Comparison of ENCODE assay signal across 8 mouse cellular contexts in the genomic region with DNA sequence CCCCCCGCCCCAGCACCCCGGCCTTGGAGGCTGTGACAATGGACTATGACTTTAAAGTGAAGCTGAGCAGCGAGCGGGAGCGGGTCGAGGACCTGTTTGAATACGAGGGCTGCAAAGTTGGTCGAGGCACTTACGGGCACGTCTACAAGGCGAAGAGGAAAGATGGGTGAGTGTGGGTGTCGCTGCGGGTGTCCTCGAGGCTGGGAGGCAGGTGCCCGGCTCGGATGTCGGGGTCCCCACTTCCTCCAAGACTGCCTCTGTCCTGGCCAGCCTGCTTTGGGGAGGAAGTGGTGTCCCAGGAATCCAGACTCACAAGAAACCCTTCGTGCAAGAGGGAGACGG. TPM values are rescaled to one million over a fixed set of nuclear protein-coding genes. Genes with fewer than 3 reads are reported as not detected.
A peak's percentile ranks its signal among the peaks of the same experiment; 100 is the strongest.
DNase-seq lines count a peak whose midpoint lies in the region; ATAC-seq and TF ChIP-seq lines count a peak whose summit lies in the region.

No protein-coding gene starts in this region.

- no peak for TF ChIP-seq EP300 in MEL (IDR thresholded peaks at IDR 0.05; ENCODE audit: low read depth in 1 of 2, low read length in 2 of 2)

- no peak for DNase-seq in kidney, adult 2 months
- no peak for DNase-seq in kidney, adult 8-10 months
- peak; percentile 79 for DNase-seq in MEL (ENCODE audit: low read depth, low spot score)
- no peak for DNase-seq in embryonic facial prominence, embryonic 14.5 days (ENCODE audit: low spot score)
- no peak for DNase-seq in hindbrain, embryonic 14.5 days (ENCODE audit: low spot score)
- no peak for DNase-seq in neural tube, embryonic 11.5 days (ENCODE audit: low spot score)
- peak; percentile 56 for DNase-seq in thymus, postnatal 25 days

- H3K9ac ChIP-seq in MEL (ENCODE audit: control insufficient read depth, low read depth, low read length, poor library complexity, severe bottlenecking): peak overlapping the region; percentile 85
- peak overlapping the region; percentile 92 for H3K9ac ChIP-seq in embryonic facial prominence, embryonic 14.5 days (ENCODE audit: low read depth, low read length)
- H3K9ac ChIP-seq in hindbrain, embryonic 14.5 days: peak overlapping the region; percentile 85
- H3K9ac ChIP-seq in liver, embryonic 12.5 days: peak overlapping the region; percentile 88
- peak overlapping the region; percentile 83 for H3K9ac ChIP-seq in neural tube, embryonic 11.5 days (ENCODE audit: low read length)

- peak overlapping the region; percentile 81 for H3K4me3 ChIP-seq in kidney, adult 2 months (ENCODE audit: insufficient read depth, low read depth, low read length)
- H3K4me3 ChIP-seq in MEL (ENCODE audit: control insufficient read depth in 1 of 2, insufficient read depth in 1 of 2, low read depth in 2 of 2, low read length in 2 of 2): peak overlapping the region; percentile 64 to 85
- H3K4me3 ChIP-seq in embryonic facial prominence, embryonic 14.5 days (ENCODE audit: low read depth, low read length): peak overlapping the region; percentile 78
- peak overlapping the region; percentile 78 for H3K4me3 ChIP-seq in hindbrain, embryonic 14.5 days (replicated peaks; ENCODE audit: low read length)
- H3K4me3 ChIP-seq in liver, embryonic 12.5 days: peak overlapping the region; percentile 79
- H3K4me3 ChIP-seq in neural tube, embryonic 11.5 days (ENCODE audit: low read depth, low read length): peak overlapping the region; percentile 89

- H3K9me3 ChIP-seq in MEL (replicated peaks; ENCODE audit: insufficient read depth, low read length): no peaks in the 10 kb centered on the region
- H3K9me3 ChIP-seq in embryonic facial prominence, embryonic 14.5 days (ENCODE audit: control insufficient read depth, low read length): no peaks in the 10 kb centered on the region
- no peaks in the 10 kb centered on the region for H3K9me3 ChIP-seq in hindbrain, embryonic 14.5 days (ENCODE audit: control insufficient read depth, low read length)
- H3K9me3 ChIP-seq in liver, embryonic 12.5 days (replicated peaks): no peaks in the 10 kb centered on the region
- H3K9me3 ChIP-seq in neural tube, embryonic 11.5 days (ENCODE audit: control insufficient read depth, low read length): no peaks in the 10 kb centered on the region

- no peaks in the 10 kb centered on the region for H3K27me3 ChIP-seq in kidney, adult 2 months (replicated peaks; ENCODE audit: control insufficient read depth, insufficient read depth, low read length)
- no peaks in the 10 kb centered on the region for H3K27me3 ChIP-seq in MEL (ENCODE audit: control insufficient read depth in 1 of 2, insufficient read depth in 2 of 2, low read length in 2 of 2)
- H3K27me3 ChIP-seq in embryonic facial prominence, embryonic 14.5 days (replicated peaks; ENCODE audit: control insufficient read depth, insufficient read depth, low read length): no peaks in the 10 kb centered on the region
- H3K27me3 ChIP-seq in hindbrain, embryonic 14.5 days (ENCODE audit: control insufficient read depth, insufficient read depth, low read length): no peaks in the 10 kb centered on the region
- H3K27me3 ChIP-seq in liver, embryonic 12.5 days (replicated peaks): no peaks in the 10 kb centered on the region
- H3K27me3 ChIP-seq in neural tube, embryonic 11.5 days (ENCODE audit: control insufficient read depth, insufficient read depth, low read length): no peaks in the 10 kb centered on the region

- H3K27ac ChIP-seq in kidney, adult 2 months (ENCODE audit: insufficient read depth, low read depth, low read length): peak overlapping the region; percentile 88
- H3K27ac ChIP-seq in MEL (ENCODE audit: control insufficient read depth, low read depth, low read length): peak overlapping the region; percentile 96; the same call in 1 of the 2 replicates
- peak overlapping the region; percentile 97 for H3K27ac ChIP-seq in embryonic facial prominence, embryonic 14.5 days (replicated peaks; ENCODE audit: low read depth, low read length)
- H3K27ac ChIP-seq in hindbrain, embryonic 14.5 days: peak overlapping the region; percentile 96
- H3K27ac ChIP-seq in liver, embryonic 12.5 days: peak overlapping the region; percentile 99
- H3K27ac ChIP-seq in neural tube, embryonic 11.5 days (ENCODE audit: low read depth, low read length): peak overlapping the region; percentile 95

- TF ChIP-seq RAD21 in MEL (IDR thresholded peaks at IDR 0.05; ENCODE audit: low read depth, low read length): no peak

- H3K79me2 ChIP-seq in MEL (ENCODE audit: control insufficient read depth, insufficient read depth, low read length, poor library complexity): peaks cover 54% of the 10 kb centered on the region

- peaks cover 14% of the 10 kb centered on the region for H3K4me1 ChIP-seq in kidney, adult 2 months (ENCODE audit: control insufficient read depth, insufficient read depth, low read length)
- peaks cover 14 to 20% of the 10 kb centered on the region in 2 experiments for H3K4me1 ChIP-seq in MEL (ENCODE audit: control insufficient read depth in 1 of 2, insufficient read depth in 2 of 2, low read length in 2 of 2)
- peaks cover 11% of the 10 kb centered on the region for H3K4me1 ChIP-seq in embryonic facial prominence, embryonic 14.5 days (ENCODE audit: control insufficient read depth, insufficient read depth, low read length)
- peaks cover 17% of the 10 kb centered on the region for H3K4me1 ChIP-seq in hindbrain, embryonic 14.5 days (replicated peaks; ENCODE audit: control insufficient read depth, insufficient read depth, low read length)
- H3K4me1 ChIP-seq in liver, embryonic 12.5 days: peaks cover 50% of the 10 kb centered on the region
- H3K4me1 ChIP-seq in neural tube, embryonic 11.5 days (ENCODE audit: control insufficient read depth, insufficient read depth, low read length): peaks cover 5% of the 10 kb centered on the region; the same call in 1 of the 2 replicates

- TF ChIP-seq POLR2A in kidney, adult 2 months (IDR thresholded peaks at IDR 0.05; ENCODE audit: low read depth, low read length): no peak
- TF ChIP-seq POLR2A in MEL (IDR thresholded peaks at IDR 0.05; ENCODE audit: control insufficient read depth in 1 of 2, insufficient read depth in 1 of 2, low read depth in 1 of 2, low read length in 2 of 2, poor library complexity in 1 of 2): no peak

- H3K36me3 ChIP-seq in kidney, adult 2 months (ENCODE audit: control insufficient read depth, insufficient read depth, low read length): no peaks in the 10 kb centered on the region
- H3K36me3 ChIP-seq in MEL (ENCODE audit: control insufficient read depth in 1 of 2, insufficient read depth in 2 of 2, low read length in 2 of 2): peaks cover 11 to 32% of the 10 kb centered on the region in 2 experiments
- H3K36me3 ChIP-seq in embryonic facial prominence, embryonic 14.5 days (ENCODE audit: control insufficient read depth, insufficient read depth, low read length): no peaks in the 10 kb centered on the region
- H3K36me3 ChIP-seq in hindbrain, embryonic 14.5 days (replicated peaks; ENCODE audit: control insufficient read depth, insufficient read depth): no peaks in the 10 kb centered on the region
- peaks cover 12% of the 10 kb centered on the region; the same call in 1 of the 2 replicates for H3K36me3 ChIP-seq in liver, embryonic 12.5 days
- H3K36me3 ChIP-seq in neural tube, embryonic 11.5 days (ENCODE audit: control insufficient read depth, insufficient read depth, low read length): no peaks in the 10 kb centered on the region

- TF ChIP-seq CTCF in kidney, adult 2 months (conservative IDR thresholded peaks at IDR 0.05; ENCODE audit: insufficient read depth, insufficient read length, low read depth, low read length): no peak
- no peak for TF ChIP-seq CTCF in MEL (IDR thresholded peaks at IDR 0.05 in 2 of 3, conservative IDR thresholded peaks at IDR 0.05 in 1 of 3; ENCODE audit: control insufficient read depth in 1 of 3, insufficient read depth in 1 of 3, low read depth in 2 of 3, low read length in 3 of 3, poor library complexity in 1 of 3, severe bottlenecking in 1 of 3)

- H3K4me2 ChIP-seq in embryonic facial prominence, embryonic 14.5 days (ENCODE audit: low read depth, low read length): peak overlapping the region; percentile 70
- peak overlapping the region; percentile 77 for H3K4me2 ChIP-seq in hindbrain, embryonic 14.5 days (replicated peaks)
- peak overlapping the region; percentile 79 for H3K4me2 ChIP-seq in liver, embryonic 12.5 days
- H3K4me2 ChIP-seq in neural tube, embryonic 11.5 days (ENCODE audit: low read depth): peak overlapping the region; percentile 54

- ATAC-seq in embryonic facial prominence, embryonic 14.5 days (ENCODE audit: low read depth): no peak; the same call in 1 of the 2 replicates
- no peak for ATAC-seq in hindbrain, embryonic 14.5 days (ENCODE audit: low FRiP score)
- ATAC-seq in liver, embryonic 12.5 days: peak; percentile 42
- ATAC-seq in neural tube, embryonic 11.5 days (ENCODE audit: insufficient read depth, low FRiP score, low TSS enrichment): peak; percentile 27

- 0% methylated on average over 19 of the region's 19 CpGs for WGBS in kidney, adult 2 months
- WGBS in embryonic facial prominence, embryonic 14.5 days: 0% methylated on average over 16 of the region's 19 CpGs
- WGBS in hindbrain, embryonic 14.5 days: under 1% methylated on average over 19 of the region's 19 CpGs
- 2% methylated on average over 19 of the region's 19 CpGs for WGBS in liver, embryonic 12.5 days (ENCODE audit: insufficient replicate concordance)
- under 1% methylated on average over 19 of the region's 19 CpGs for WGBS in neural tube, embryonic 11.5 days

RNA-seq across cellular contexts. Expression of gene Cdk8, which starts 0.6 kb away (rescaled TPM):
- polyA plus RNA-seq in kidney, adult 2 months (2012; rRNA removed): 34.5 and 38.4 TPM in 2 replicates
- 151 and 154 TPM in 2 replicates for total RNA-seq in MEL (2012; rRNA removed)
- polyA plus RNA-seq in MEL (2012; ENCODE audit: insufficient read depth in 1 of 2, insufficient read length in 2 of 2, low read depth in 1 of 2, low replicate concordance in 2 of 2, missing spikeins in 1 of 2): 100 to 1,000 TPM; 139 to 745 TPM
- 23.7 and 26.1 TPM in 2 replicates for polyA plus RNA-seq in embryonic facial prominence, embryonic 14.5 days (2014; fragmentation: Nextera tagmentation; extraction: Ambion mirVana)
- 25.7 and 31.6 TPM in 2 replicates for polyA plus RNA-seq in hindbrain, embryonic 14.5 days (2014; fragmentation: Nextera tagmentation; extraction: Ambion mirVana)
- 30.7 and 32.5 TPM in 2 replicates for polyA plus RNA-seq in liver, embryonic 12.5 days (2016; fragmentation: Nextera tagmentation; extraction: Ambion mirVana)
- 36.0 and 38.4 TPM in 2 replicates for polyA plus RNA-seq in neural tube, embryonic 11.5 days (2014; fragmentation: Nextera tagmentation; extraction: Ambion mirVana)

RNA-seq across cellular contexts. Expression of gene Rnf6, which starts 10.3 kb away (rescaled TPM):
- 34.8 and 36.2 TPM in 2 replicates for polyA plus RNA-seq in kidney, adult 2 months (2012; rRNA removed)
- 52.5 and 57.3 TPM in 2 replicates for total RNA-seq in MEL (2012; rRNA removed)
- polyA plus RNA-seq in MEL (2012; ENCODE audit: insufficient read depth in 1 of 2, insufficient read length in 2 of 2, low read depth in 1 of 2, low replicate concordance in 2 of 2, missing spikeins in 1 of 2): 10 to 100 TPM; 44.9 to 70.1 TPM
- 41.5 and 41.6 TPM in 2 replicates for polyA plus RNA-seq in embryonic facial prominence, embryonic 14.5 days (2014; fragmentation: Nextera tagmentation; extraction: Ambion mirVana)
- polyA plus RNA-seq in hindbrain, embryonic 14.5 days (2014; fragmentation: Nextera tagmentation; extraction: Ambion mirVana): 22.2 and 22.6 TPM in 2 replicates
- polyA plus RNA-seq in liver, embryonic 12.5 days (2016; fragmentation: Nextera tagmentation; extraction: Ambion mirVana): 24.8 and 25.3 TPM in 2 replicates
- polyA plus RNA-seq in neural tube, embryonic 11.5 days (2014; fragmentation: Nextera tagmentation; extraction: Ambion mirVana): 22.7 TPM in 2 replicates

RNA-seq across cellular contexts. Expression of gene 1700001J03Rik, which starts 46.5 kb away (rescaled TPM):
- 1.7 and 2.1 TPM in 2 replicates for polyA plus RNA-seq in kidney, adult 2 months (2012; rRNA removed)
- not detected in 2 replicates for total RNA-seq in MEL (2012; rRNA removed)
- under 1 TPM in 1 of 2 experiments, not detected in 1; 0.18 TPM for polyA plus RNA-seq in MEL (2012; ENCODE audit: insufficient read depth in 1 of 2, insufficient read length in 2 of 2, low read depth in 1 of 2, low replicate concordance in 2 of 2, missing spikeins in 1 of 2)
- polyA plus RNA-seq in embryonic facial prominence, embryonic 14.5 days (2014; fragmentation: Nextera tagmentation; extraction: Ambion mirVana): not detected in 2 replicates
- polyA plus RNA-seq in hindbrain, embryonic 14.5 days (2014; fragmentation: Nextera tagmentation; extraction: Ambion mirVana): 0.68 TPM in 1 of 2 replicates, not detected in the other
- not detected in 2 replicates for polyA plus RNA-seq in liver, embryonic 12.5 days (2016; fragmentation: Nextera tagmentation; extraction: Ambion mirVana)
- not detected in 2 replicates for polyA plus RNA-seq in neural tube, embryonic 11.5 days (2014; fragmentation: Nextera tagmentation; extraction: Ambion mirVana)

Comparison
In these comparisons a context has a peak if more than half of its experiments do, and no peak if none do; other contexts are left out.
1. DNase-seq: peak in MEL (single experiment) and thymus, postnatal 25 days (single experiment); none in kidney, adult 2 months (single experiment), kidney, adult 8-10 months (0 of 2), embryonic facial prominence, embryonic 14.5 days (single experiment), hindbrain, embryonic 14.5 days (single experiment) and neural tube, embryonic 11.5 days (single experiment).
2. ATAC-seq: peak in liver, embryonic 12.5 days (single experiment) and neural tube, embryonic 11.5 days (single experiment); none in embryonic facial prominence, embryonic 14.5 days (single experiment) and hindbrain, embryonic 14.5 days (single experiment).
3. Peak in every context shown above with its lines, with median percentiles within 50 percentile points of each other: H3K27ac ChIP-seq, H3K4me3 ChIP-seq, H3K9ac ChIP-seq and H3K4me2 ChIP-seq.